Mouse (Mus musculus) hindbrain, embryonic 13.5 days (tissue): ENCODE results near the gene Foxn3. TPM values are rescaled to one million over a fixed set of nuclear protein-coding genes. Genes with fewer than 3 reads are reported as not detected.
A peak's percentile ranks its signal among the peaks of the same experiment; 100 is the strongest.

ENCODE experiments used
- ATAC-seq: fragments of 200-750 bp; cut with Nextera tagmentation; 2 replicates; pipeline ENCODE4 v1.8.0; 2017; ENCODE audit warnings: moderate TSS enrichment; ENCODE audit not compliant: low FRiP score
- H3K27ac ChIP-seq: fragments of 300-500 bp; sonication (generic); 2 replicates; pipeline ENCODE4 v1.5.1; 2015; ENCODE audit warnings: inconsistent platforms, mild to moderate bottlenecking, moderate library complexity
- H3K27me3 ChIP-seq: fragments of 300-500 bp; sonication (generic); 2 replicates; pipeline ENCODE4 v1.6.1; 2015; ENCODE audit warnings: mild to moderate bottlenecking, inconsistent platforms
- H3K36me3 ChIP-seq: fragments of 300-500 bp; sonication (generic); 2 replicates; pipeline ENCODE4 v1.6.1; 2015; ENCODE audit warnings: mild to moderate bottlenecking, inconsistent platforms
- H3K4me1 ChIP-seq: fragments of 300-500 bp; sonication (generic); replicated peaks from 2 replicates; pipeline ENCODE4 v1.6.1; 2015; ENCODE audit warnings: inconsistent platforms
- H3K4me2 ChIP-seq: fragments of 300-500 bp; sonication (generic); 2 replicates; pipeline ENCODE4 v1.6.1; 2015; ENCODE audit warnings: inconsistent platforms, mild to moderate bottlenecking, moderate library complexity
- H3K4me3 ChIP-seq: fragments of 300-500 bp; sonication (generic); 2 replicates; pipeline ENCODE4 v1.5.1; 2015; ENCODE audit warnings: mild to moderate bottlenecking, inconsistent platforms
- H3K9ac ChIP-seq: fragments of 300-500 bp; sonication (generic); 2 replicates; pipeline ENCODE4 v1.6.1; 2015; ENCODE audit warnings: mild to moderate bottlenecking, inconsistent platforms
- H3K9me3 ChIP-seq: fragments of 300-500 bp; sonication (generic); 2 replicates; pipeline ENCODE4 v1.6.1; 2016; ENCODE audit warnings: inconsistent platforms
- WGBS: fragments of 180-500 bp; shearing (Covaris S2); methylation state at CpG from one replicate; pipeline ENCODE4 v1.1.7; 2015; 5-methylcytosine and 5-hydroxymethylcytosine counted together
- polyA plus RNA-seq: library from polyadenylated mRNA; unstranded; fragments of >200 nt; fragmentation: Nextera tagmentation; extraction: Ambion mirVana; gene quantifications from 2 replicates; pipeline ENCODE4 v1.2.1, GENCODE M21; 2015

Foxn3 gene
- polyA plus RNA-seq, 1 experiment from 2014 or later, result 83.6 TPM

- 84% methylated on average over 3 of the region's 3 CpGs for WGBS
- Histone ChIP-seq H3K36me3 (peaks cover 11% of the 10 kb centered on the region), H3K4me3 (no peak overlapping the region), H3K4me1 (peaks cover 55% of the 10 kb centered on the region), H3K4me2 (no peak overlapping the region), H3K9me3 (no peaks in the 10 kb centered on the region), H3K27ac (peak overlapping the region; percentile 48; the same call in 1 of the 2 replicates), H3K9ac (no peak overlapping the region), H3K27me3 (no peaks in the 10 kb centered on the region)
- ATAC-seq, result no peak
Measured at GRCm38 (mm10) chr12:99320966-99321496, 242.4 kb downstream of the Foxn3 start.

GRCm38 (mm10) chr12:99319896-99320295 is 243.5 kb downstream of the Foxn3 start:
- no peak for ATAC-seq
- Histone ChIP-seq H3K27ac (no peak overlapping the region), H3K9me3 (no peaks in the 10 kb centered on the region), H3K4me3 (no peak overlapping the region), H3K4me2 (no peak overlapping the region), H3K36me3 (peaks cover 11% of the 10 kb centered on the region), H3K4me1 (peaks cover 49% of the 10 kb centered on the region), H3K9ac (no peak overlapping the region), H3K27me3 (no peaks in the 10 kb centered on the region)
- 70% methylated on average over 2 of the region's 2 CpGs for WGBS

- WGBS, result 54% methylated on average over 5 of the region's 5 CpGs
- H3K4me1 ChIP-seq, result peaks cover 42% of the 10 kb centered on the region
- no peaks in the 10 kb centered on the region for H3K9me3 ChIP-seq
- no peak overlapping the region for H3K27ac ChIP-seq
- H3K9ac ChIP-seq, result no peak overlapping the region
- no peaks in the 10 kb centered on the region for H3K27me3 ChIP-seq
- peaks cover 11% of the 10 kb centered on the region for H3K36me3 ChIP-seq
- no peak overlapping the region for H3K4me3 ChIP-seq
- ATAC-seq, result no peak
- no peak overlapping the region for H3K4me2 ChIP-seq
Measured at GRCm38 (mm10) chr12:99319171-99319570, 244.2 kb downstream of the Foxn3 start.

GRCm38 (mm10) chr12:99315931-99316330 is 247.5 kb downstream of the Foxn3 start:
- peaks cover 11% of the 10 kb centered on the region for H3K36me3 ChIP-seq
- H3K4me1 ChIP-seq, result peaks cover 34% of the 10 kb centered on the region
- ATAC-seq, result no peak
- no peaks in the 10 kb centered on the region for H3K9me3 ChIP-seq
- 94% methylated on average over 6 of the region's 6 CpGs for WGBS
- no peak overlapping the region for H3K9ac ChIP-seq
- H3K4me2 ChIP-seq, result no peak overlapping the region
- H3K4me3 ChIP-seq, result no peak overlapping the region
- H3K27me3 ChIP-seq, result no peaks in the 10 kb centered on the region
- no peak overlapping the region for H3K27ac ChIP-seq

- no peaks in the 10 kb centered on the region for H3K27me3 ChIP-seq
- no peak overlapping the region for H3K4me3 ChIP-seq
- H3K9me3 ChIP-seq, result no peaks in the 10 kb centered on the region
- no peak overlapping the region for H3K27ac ChIP-seq
- H3K9ac ChIP-seq, result no peak overlapping the region
- no peak overlapping the region for H3K4me2 ChIP-seq
- peaks cover 33% of the 10 kb centered on the region for H3K4me1 ChIP-seq
- peaks cover 11% of the 10 kb centered on the region for H3K36me3 ChIP-seq
- 83% methylated on average over 5 of the region's 5 CpGs for WGBS
- ATAC-seq, result no peak
Measured at GRCm38 (mm10) chr12:99314817-99315216, 248.6 kb downstream of the Foxn3 start.

- Histone ChIP-seq H3K9me3 (no peaks in the 10 kb centered on the region), H3K27me3 (no peaks in the 10 kb centered on the region), H3K27ac (peak overlapping the region; percentile 19), H3K4me3 (no peak overlapping the region), H3K36me3 (no peaks in the 10 kb centered on the region; the same call in 1 of the 2 replicates), H3K9ac (no peak overlapping the region), H3K4me1 (peaks cover 47% of the 10 kb centered on the region), H3K4me2 (no peak overlapping the region)
- 0 out of 2 replicates have a peak, but pooled peaks have one; percentile 26 for ATAC-seq
- WGBS, result 38% methylated on average over 3 of the region's 3 CpGs
Measured at GRCm38 (mm10) chr12:99311303-99311702, 252.1 kb downstream of the Foxn3 start.

- 74% methylated on average over 5 of the region's 5 CpGs for WGBS
Measured at GRCm38 (mm10) chr12:99309937-99310336, 253.4 kb downstream of the Foxn3 start.

GRCm38 (mm10) chr12:99308541-99309089 is 254.8 kb downstream of the Foxn3 start:
- 64% methylated on average over 11 of the region's 11 CpGs for WGBS
- H3K4me3 ChIP-seq, result no peak overlapping the region
- no peaks in the 10 kb centered on the region for H3K36me3 ChIP-seq
- H3K27ac ChIP-seq, result peak overlapping the region; percentile 68
- no peak overlapping the region for H3K4me2 ChIP-seq
- H3K4me1 ChIP-seq, result peaks cover 68% of the 10 kb centered on the region
- no peaks in the 10 kb centered on the region for H3K9me3 ChIP-seq
- 0 out of 2 replicates have a peak overlapping the region, but pooled peaks have one; percentile 31 for H3K9ac ChIP-seq
- no peaks in the 10 kb centered on the region for H3K27me3 ChIP-seq
- ATAC-seq, result no peak

More at GRCm38 (mm10) chr12:99309937-99310336, 253.4 kb downstream of the Foxn3 start:
- no peaks in the 10 kb centered on the region for H3K27me3 ChIP-seq
- no peaks in the 10 kb centered on the region for H3K36me3 ChIP-seq
- H3K9me3 ChIP-seq, result no peaks in the 10 kb centered on the region
- no peak overlapping the region for H3K9ac ChIP-seq
- ATAC-seq, result no peak
- H3K4me1 ChIP-seq, result peaks cover 55% of the 10 kb centered on the region
- no peak overlapping the region for H3K4me2 ChIP-seq
- H3K27ac ChIP-seq, result no peak overlapping the region
- H3K4me3 ChIP-seq, result no peak overlapping the region

- 57% methylated on average over 6 of the region's 6 CpGs for WGBS
- ATAC-seq, result no peak
- Histone ChIP-seq H3K36me3 (no peaks in the 10 kb centered on the region), H3K4me3 (no peak overlapping the region), H3K4me1 (peaks cover 68% of the 10 kb centered on the region), H3K9me3 (no peaks in the 10 kb centered on the region), H3K4me2 (no peak overlapping the region), H3K27ac (peak overlapping the region; percentile 71), H3K9ac (peak overlapping the region; percentile 26; the same call in 1 of the 2 replicates), H3K27me3 (no peaks in the 10 kb centered on the region)
Measured at GRCm38 (mm10) chr12:99306536-99307204, 256.7 kb downstream of the Foxn3 start.

- Histone ChIP-seq H3K27me3 (no peaks in the 10 kb centered on the region), H3K36me3 (no peaks in the 10 kb centered on the region), H3K9me3 (no peaks in the 10 kb centered on the region), H3K27ac (peak overlapping the region; percentile 71), H3K4me1 (peaks cover 61% of the 10 kb centered on the region), H3K4me3 (no peak overlapping the region), H3K4me2 (no peak overlapping the region), H3K9ac (no peak overlapping the region; the same call in 1 of the 2 replicates)
- ATAC-seq, result peak; percentile 11; the same call in 1 of the 2 replicates
- 54% methylated on average over 14 of the region's 14 CpGs for WGBS
Measured at GRCm38 (mm10) chr12:99305784-99306535, 257.4 kb downstream of the Foxn3 start.

GRCm38 (mm10) chr12:99305324-99305723 is 258.1 kb downstream of the Foxn3 start:
- Histone ChIP-seq H3K4me1 (peaks cover 60% of the 10 kb centered on the region), H3K4me2 (no peak overlapping the region), H3K27me3 (no peaks in the 10 kb centered on the region), H3K4me3 (no peak overlapping the region), H3K9ac (no peak overlapping the region), H3K27ac (peak overlapping the region; percentile 40; the same call in 1 of the 2 replicates), H3K9me3 (no peaks in the 10 kb centered on the region), H3K36me3 (no peaks in the 10 kb centered on the region)
- WGBS, result 66% methylated on average over 2 of the region's 2 CpGs
- no peak for ATAC-seq

- Histone ChIP-seq H3K36me3 (no peaks in the 10 kb centered on the region), H3K9me3 (no peaks in the 10 kb centered on the region), H3K9ac (no peak overlapping the region), H3K27me3 (no peaks in the 10 kb centered on the region), H3K4me1 (peaks cover 61% of the 10 kb centered on the region), H3K27ac (peak overlapping the region; percentile 35; the same call in 1 of the 2 replicates), H3K4me2 (no peak overlapping the region), H3K4me3 (no peak overlapping the region)
- WGBS, result 78% methylated on average over 5 of the region's 5 CpGs
- no peak for ATAC-seq
Measured at GRCm38 (mm10) chr12:99304056-99304455, 259.3 kb downstream of the Foxn3 start.
